In the genomic region with DNA sequence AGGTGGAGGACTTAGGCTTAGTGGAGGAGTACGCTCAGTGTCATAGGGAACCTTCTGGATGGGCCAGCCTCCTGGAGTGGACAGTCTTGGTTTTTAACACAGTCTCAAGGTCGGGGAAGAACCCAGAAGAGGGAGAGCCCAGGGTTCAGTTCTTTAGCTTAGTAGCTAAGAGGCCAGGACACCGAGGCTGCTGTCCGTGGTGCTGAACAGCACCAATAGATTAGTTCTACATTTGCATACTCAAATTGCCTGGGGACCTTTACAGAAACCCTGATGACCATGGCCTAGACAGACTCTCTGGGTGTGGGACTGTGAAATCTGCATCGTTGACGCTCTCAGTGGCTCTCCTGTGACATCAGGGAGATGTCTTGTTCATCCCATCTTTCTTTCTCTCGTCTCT, we compare ENCODE assay signal across 10 mouse cellular contexts. TPM values are rescaled to one million over a fixed set of nuclear protein-coding genes. Genes with fewer than 3 reads are reported as not detected.
A peak's percentile ranks its signal among the peaks of the same experiment; 100 is the strongest.
DNase-seq lines count a peak whose midpoint lies in the region; TF ChIP-seq lines count a peak whose summit lies in the region.
"Had no signal": no experiment of that assay in that cellular context is flagged by ENCODE, and none has a peak within 500 bp of the region (broad histone marks: within the 10 kb centered on the region; RNA-seq: fewer than 3 reads in every experiment).

No protein-coding gene starts in this region.

- no peaks in the 10 kb centered on the region for H3K9me3 ChIP-seq in MEL (replicated peaks; ENCODE audit: insufficient read depth, low read length)
- H3K9me3 ChIP-seq: embryonic facial prominence, embryonic 13.5 days had no signal

- peak; percentile 55 for DNase-seq in kidney, adult 2 months
- no peak for DNase-seq in kidney, adult 9 months
- DNase-seq in MEL (ENCODE audit: low read depth, low spot score): peak; percentile 81
- peak; percentile 45 for DNase-seq in c-Kit-positive CD71-positive TER-119-positive erythroid progenitor cells, embryonic 14.5 days (ENCODE audit: low spot score)
- DNase-seq in lung, postnatal 25 days (ENCODE audit: low spot score): peak; percentile 16
- no peak for DNase-seq in right cerebral cortex, postnatal 4 days
- DNase-seq in left cerebral cortex, adult 11 months (ENCODE audit: low spot score): no peak
- DNase-seq in layer of hippocampus, adult 9-10 months (ENCODE audit: low spot score): no peak

- H3K4me3 ChIP-seq in kidney, adult 2 months (ENCODE audit: insufficient read depth, low read depth, low read length): no peak overlapping the region
- no peak overlapping the region for H3K4me3 ChIP-seq in MEL (ENCODE audit: control insufficient read depth in 1 of 2, insufficient read depth in 1 of 2, low read depth in 2 of 2, low read length in 2 of 2)
- H3K4me3 ChIP-seq: embryonic facial prominence, embryonic 13.5 days had no signal

- TF ChIP-seq EP300 in MEL (IDR thresholded peaks at IDR 0.05; ENCODE audit: low read depth in 1 of 2, low read length in 2 of 2): no peak

- no peak for TF ChIP-seq RAD21 in MEL (IDR thresholded peaks at IDR 0.05; ENCODE audit: low read depth, low read length)

- H3K27me3 ChIP-seq in kidney, adult 2 months (replicated peaks; ENCODE audit: control insufficient read depth, insufficient read depth, low read length): no peaks in the 10 kb centered on the region
- no peaks in the 10 kb centered on the region for H3K27me3 ChIP-seq in MEL (ENCODE audit: control insufficient read depth in 1 of 2, insufficient read depth in 2 of 2, low read length in 2 of 2)

- H3K79me2 ChIP-seq in MEL (ENCODE audit: control insufficient read depth, insufficient read depth, low read length, poor library complexity): no peaks in the 10 kb centered on the region

- TF ChIP-seq CTCF in kidney, adult 2 months (conservative IDR thresholded peaks at IDR 0.05; ENCODE audit: insufficient read depth, insufficient read length, low read depth, low read length): no peak
- TF ChIP-seq CTCF in MEL (IDR thresholded peaks at IDR 0.05 in 2 of 3, conservative IDR thresholded peaks at IDR 0.05 in 1 of 3; ENCODE audit: control insufficient read depth in 1 of 3, insufficient read depth in 1 of 3, low read depth in 2 of 3, low read length in 3 of 3, poor library complexity in 1 of 3, severe bottlenecking in 1 of 3): no peak

- no peaks in the 10 kb centered on the region for H3K36me3 ChIP-seq in kidney, adult 2 months (ENCODE audit: control insufficient read depth, insufficient read depth, low read length)
- H3K36me3 ChIP-seq in MEL (ENCODE audit: control insufficient read depth in 1 of 2, insufficient read depth in 2 of 2, low read length in 2 of 2): no peaks in the 10 kb centered on the region
- H3K36me3 ChIP-seq: embryonic facial prominence, embryonic 13.5 days had no signal

- H3K9ac ChIP-seq in MEL (ENCODE audit: control insufficient read depth, low read depth, low read length, poor library complexity, severe bottlenecking): no peak overlapping the region
- H3K9ac ChIP-seq: embryonic facial prominence, embryonic 13.5 days had no signal

- no peak for TF ChIP-seq POLR2A in kidney, adult 2 months (IDR thresholded peaks at IDR 0.05; ENCODE audit: low read depth, low read length)
- TF ChIP-seq POLR2A in MEL (IDR thresholded peaks at IDR 0.05; ENCODE audit: control insufficient read depth in 1 of 2, insufficient read depth in 1 of 2, low read depth in 1 of 2, low read length in 2 of 2, poor library complexity in 1 of 2): no peak

- H3K27ac ChIP-seq in kidney, adult 2 months (ENCODE audit: insufficient read depth, low read depth, low read length): no peak overlapping the region
- no peak overlapping the region for H3K27ac ChIP-seq in MEL (ENCODE audit: control insufficient read depth, low read depth, low read length)
- H3K27ac ChIP-seq: embryonic facial prominence, embryonic 13.5 days; macrophage had no signal

- H3K4me1 ChIP-seq in kidney, adult 2 months (ENCODE audit: control insufficient read depth, insufficient read depth, low read length): no peaks in the 10 kb centered on the region
- H3K4me1 ChIP-seq in MEL (ENCODE audit: control insufficient read depth in 1 of 2, insufficient read depth in 2 of 2, low read length in 2 of 2): no peaks in the 10 kb centered on the region
- H3K4me1 ChIP-seq: embryonic facial prominence, embryonic 13.5 days had no signal

- WGBS in kidney, adult 2 months: 23% methylated on average over 7 of the region's 7 CpGs

TF ChIP-seq in MEL, 35 proteins besides CTCF, POLR2A, EP300 and RAD21:
- TF ChIP-seq MEF2A (IDR thresholded peaks at IDR 0.05; ENCODE audit: extremely low read depth, insufficient replicate concordance, low read depth, low read length, poor library complexity, severe bottlenecking) (no peak), USF1 (IDR thresholded peaks at IDR 0.05; ENCODE audit: low read depth, low read length) (no peak), SIN3A (IDR thresholded peaks at IDR 0.05; ENCODE audit: low read length) (peak; percentile 66)
TF ChIP-seq in MEL: peak in this region for 1.

RNA-seq across cellular contexts. Expression of a gene that starts 19.1 kb away (rescaled TPM):
- 1.5 and 2.2 TPM in 2 replicates for polyA plus RNA-seq in kidney, adult 2 months (2012; rRNA removed)
- total RNA-seq in MEL (2012; rRNA removed): 0.36 and 0.50 TPM in 2 replicates
- polyA plus RNA-seq in MEL (2012; ENCODE audit: insufficient read depth in 1 of 2, insufficient read length in 2 of 2, low read depth in 1 of 2, low replicate concordance in 2 of 2, missing spikeins in 1 of 2): 1 to 10 TPM in 1 of 2 experiments, not detected in 1; 1.3 TPM
- polyA plus RNA-seq: macrophage had no signal

RNA-seq across cellular contexts. Expression of a gene that starts 39.2 kb away (rescaled TPM):
- polyA plus RNA-seq in kidney, adult 2 months (2012; rRNA removed): 1.7 and 1.8 TPM in 2 replicates
- 0.20 and 0.23 TPM in 2 replicates for total RNA-seq in MEL (2012; rRNA removed)
- under 1 TPM in 1 of 2 experiments, not detected in 1; 0.19 TPM for polyA plus RNA-seq in MEL (2012; ENCODE audit: insufficient read depth in 1 of 2, insufficient read length in 2 of 2, low read depth in 1 of 2, low replicate concordance in 2 of 2, missing spikeins in 1 of 2)

RNA-seq across cellular contexts. Expression of a gene that starts 54.9 kb away (rescaled TPM):
- 31.3 and 34.4 TPM in 2 replicates for polyA plus RNA-seq in kidney, adult 2 months (2012; rRNA removed)
- total RNA-seq in MEL (2012; rRNA removed): 35.1 and 35.8 TPM in 2 replicates
- 10 to 100 TPM; 61.0 to 76.6 TPM for polyA plus RNA-seq in MEL (2012; ENCODE audit: insufficient read depth in 1 of 2, insufficient read length in 2 of 2, low read depth in 1 of 2, low replicate concordance in 2 of 2, missing spikeins in 1 of 2)

Comparison
In these comparisons a context has a peak if more than half of its experiments do, and no peak if none do; other contexts are left out.
1. DNase-seq: peak in kidney, adult 2 months (single experiment), MEL (single experiment), c-Kit-positive CD71-positive TER-119-positive erythroid progenitor cells, embryonic 14.5 days (single experiment) and lung, postnatal 25 days (single experiment); none in kidney, adult 9 months (single experiment), right cerebral cortex, postnatal 4 days (single experiment), left cerebral cortex, adult 11 months (single experiment) and layer of hippocampus, adult 9-10 months (single experiment).